Mouse (Mus musculus) cerebellum, adult 2 months (tissue): ENCODE measurements around the gene Pex26. TPM values are rescaled to one million over a fixed set of nuclear protein-coding genes. Genes with fewer than 3 reads are reported as not detected.

Source experiments
- DNase-seq, 2 experiments: peaks; one replicate each; pipeline ENCODE4 v3.0.0; 2021
- H3K27ac ChIP-seq: fragments of 200-500 bp; 2 replicates; pipeline ENCODE4 v1.5.1; 2012; ENCODE audit warnings: low read length, control low read depth, inconsistent platforms; ENCODE audit not compliant: insufficient read depth
- H3K27me3 ChIP-seq: fragments of 200-500 bp; 2 replicates; pipeline ENCODE4 v1.6.1; 2012; ENCODE audit warnings: inconsistent platforms, mild to moderate bottlenecking, low read length, moderate library complexity; ENCODE audit not compliant: control insufficient read depth, insufficient read depth
- H3K4me1 ChIP-seq: fragments of 200-500 bp; 2 replicates; pipeline ENCODE4 v1.6.1; 2011; ENCODE audit warnings: low read length; ENCODE audit not compliant: control insufficient read depth, insufficient read depth
- H3K4me3 ChIP-seq: fragments of 200-500 bp; replicated peaks from 2 replicates; pipeline ENCODE3; 2011; ENCODE audit warnings: mild to moderate bottlenecking, low read depth, low read length, control low read depth; ENCODE audit not compliant: insufficient read depth
- CTCF ChIP-seq: fragments of 200-500 bp; IDR thresholded peaks from 2 replicates; pipeline ENCODE4 v1.5.1; 2011; ENCODE audit warnings: low read depth, mild to moderate bottlenecking, control low read depth, low read length, moderate library complexity, borderline replicate concordance; ENCODE audit not compliant: insufficient read depth
- POLR2A ChIP-seq: fragments of 200-500 bp; IDR thresholded peaks from 2 replicates; pipeline ENCODE4 v1.6.1; 2011; ENCODE audit warnings: low read length, control low read depth, borderline replicate concordance; ENCODE audit not compliant: insufficient read depth
- WGBS: fragments of 180-500 bp; shearing (Covaris S2); methylation state at CpG from one replicate; pipeline ENCODE4 v1.1.7; 2018; 5-methylcytosine and 5-hydroxymethylcytosine counted together
- polyA plus RNA-seq: library from polyadenylated mRNA; depleted of rRNA; stranded (reverse); fragments of >200 nt; gene quantifications from 2 replicates; pipeline ENCODE4 v1.2.3, GENCODE M21; 2012

The Pex26 gene
- polyA plus RNA-seq, 1 experiment = 19.1 TPM

DNA sequence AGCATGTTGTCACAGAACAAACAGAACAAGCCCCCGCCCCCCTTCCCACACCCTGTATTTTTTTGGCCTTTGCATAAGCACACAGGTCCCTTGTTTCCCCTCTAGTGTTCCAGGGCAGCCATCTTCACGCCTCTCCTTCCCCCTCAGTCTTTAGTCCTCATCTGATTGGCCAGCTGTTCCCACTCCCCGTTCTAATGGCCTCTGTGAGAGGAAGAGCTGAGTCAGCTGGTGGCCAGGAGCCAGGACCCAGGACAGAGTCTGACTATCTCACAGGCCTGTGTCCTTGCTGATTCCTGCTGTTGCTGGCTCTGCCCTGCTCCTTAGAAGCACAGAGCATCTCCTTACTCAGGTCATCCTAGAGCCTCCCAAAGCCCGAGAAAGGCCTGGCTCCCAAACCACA, 39.4 kb upstream of the Pex26 start:
- DNase-seq = no peak
- Histone ChIP-seq H3K4me3 (no peak overlapping the region), H3K4me1 (peaks cover 13% of the 10 kb centered on the region), H3K27me3 (no peaks in the 10 kb centered on the region), H3K27ac (no peak overlapping the region)
- no peak for TF ChIP-seq CTCF
- no peak for TF ChIP-seq POLR2A
- 68% methylated on average over 4 of the region's 4 CpGs for WGBS

DNA sequence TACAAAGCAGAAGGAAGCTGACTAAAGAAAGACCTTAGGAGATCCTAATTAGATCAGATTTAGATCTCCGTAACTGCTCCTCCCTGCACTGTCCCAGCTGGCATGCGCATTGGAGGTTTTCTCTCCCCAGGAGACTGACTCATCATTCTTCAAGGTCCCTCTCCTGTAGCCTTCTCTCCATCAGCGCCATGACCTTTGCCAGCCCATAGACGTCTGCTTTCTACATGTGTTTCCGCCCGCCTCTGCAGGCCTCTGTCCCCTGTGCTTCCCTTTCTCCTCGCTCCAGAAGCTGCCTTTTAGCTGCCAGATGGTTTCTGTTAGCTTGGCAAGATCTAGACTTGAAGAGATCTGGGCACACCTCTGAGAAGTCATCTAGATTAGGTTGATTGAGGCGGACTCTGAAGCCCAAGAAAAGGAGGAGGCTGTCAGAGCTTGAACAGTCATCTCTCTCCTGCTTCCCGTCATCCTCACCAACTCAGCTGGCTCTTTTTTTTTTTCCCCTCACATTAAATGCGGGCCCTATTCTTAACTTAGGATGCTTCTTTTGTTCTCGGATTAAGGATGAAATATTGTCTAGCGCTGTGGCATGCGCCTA, 38.4 kb upstream of the Pex26 start:
- Histone ChIP-seq H3K4me3 (no peak overlapping the region), H3K27ac (no peak overlapping the region), H3K4me1 (peaks cover 13% of the 10 kb centered on the region), H3K27me3 (no peaks in the 10 kb centered on the region)
- TF ChIP-seq POLR2A = no peak
- TF ChIP-seq CTCF = no peak
- 59% methylated on average over 13 of the region's 13 CpGs for WGBS
- peak in 1 of 2 experiments; percentile 26 for DNase-seq

DNA sequence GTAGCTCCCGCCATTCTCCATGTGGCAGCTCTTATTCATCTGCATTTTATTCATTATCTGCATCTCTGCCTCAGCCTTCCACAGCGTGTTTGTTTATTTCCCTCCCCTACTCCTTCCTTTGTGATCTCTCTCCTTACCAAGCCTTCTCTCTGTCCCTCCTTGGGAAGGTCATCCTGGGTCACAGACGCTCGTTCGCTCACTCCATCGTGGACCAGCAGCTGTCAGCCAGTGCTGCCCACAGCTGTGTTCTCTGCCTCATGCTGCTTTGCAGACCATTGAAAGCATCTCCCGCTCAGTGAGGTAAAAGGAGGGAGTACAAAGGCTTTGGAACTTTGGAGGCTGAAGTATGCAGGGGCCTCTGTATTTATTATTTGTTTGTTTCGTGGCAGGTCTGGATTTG, 37.6 kb upstream of the Pex26 start:
- H3K27me3 ChIP-seq = no peaks in the 10 kb centered on the region
- DNase-seq = no peak
- H3K27ac ChIP-seq = no peak overlapping the region
- TF ChIP-seq POLR2A = no peak
- TF ChIP-seq CTCF = no peak
- H3K4me3 ChIP-seq = no peak overlapping the region
- WGBS = 81% methylated on average over 8 of the region's 8 CpGs
- H3K4me1 ChIP-seq = peaks cover 13% of the 10 kb centered on the region

DNA sequence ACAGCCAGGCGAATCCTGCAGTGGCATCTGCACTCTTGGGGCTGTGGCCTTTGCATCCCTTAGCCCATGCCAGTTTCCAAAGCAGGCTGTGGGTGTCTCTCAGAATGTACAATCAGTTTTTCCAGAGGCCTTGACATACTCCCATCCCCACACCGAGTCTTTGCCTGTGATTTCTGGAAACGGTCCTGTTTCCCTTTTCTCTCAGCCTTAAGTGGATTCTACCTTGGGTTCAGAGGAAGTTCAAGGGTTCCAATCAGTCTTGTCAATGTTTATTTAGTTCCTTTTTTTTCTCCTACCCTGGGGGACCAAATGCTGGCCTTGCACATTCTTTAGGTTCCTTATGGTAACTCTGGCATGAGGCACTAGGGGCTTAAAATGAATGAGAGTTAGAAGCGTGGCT, 36.7 kb upstream of the Pex26 start:
- no peaks in the 10 kb centered on the region for H3K27me3 ChIP-seq
- no peak overlapping the region for H3K4me3 ChIP-seq
- no peak overlapping the region for H3K27ac ChIP-seq
- peaks cover 13% of the 10 kb centered on the region for H3K4me1 ChIP-seq
- no peak for DNase-seq
- 93% methylated on average over 4 of the region's 4 CpGs for WGBS
- TF ChIP-seq POLR2A (no peak), CTCF (no peak)

DNA sequence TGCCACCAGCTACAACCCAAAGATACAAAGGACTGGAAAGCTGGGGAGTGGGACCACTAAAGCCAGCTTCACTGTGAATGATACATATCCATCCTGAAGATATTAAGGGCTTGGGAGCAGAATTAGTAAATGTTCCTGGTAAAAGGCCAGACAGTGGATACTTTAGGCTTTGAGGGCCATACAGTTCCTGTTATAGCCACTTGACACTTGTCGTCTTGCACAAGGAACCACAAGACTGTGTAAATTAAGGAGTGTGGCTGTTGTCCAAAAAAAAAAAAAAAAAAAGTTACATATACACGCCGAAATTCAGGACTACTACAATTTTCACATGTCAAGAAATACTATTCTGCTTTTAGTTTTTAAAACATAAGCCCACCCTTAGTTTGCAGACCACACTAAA, 35.1 kb upstream of the Pex26 start:
- 58% methylated on average over 3 of the region's 3 CpGs for WGBS
- TF ChIP-seq POLR2A (no peak), CTCF (no peak)

DNA sequence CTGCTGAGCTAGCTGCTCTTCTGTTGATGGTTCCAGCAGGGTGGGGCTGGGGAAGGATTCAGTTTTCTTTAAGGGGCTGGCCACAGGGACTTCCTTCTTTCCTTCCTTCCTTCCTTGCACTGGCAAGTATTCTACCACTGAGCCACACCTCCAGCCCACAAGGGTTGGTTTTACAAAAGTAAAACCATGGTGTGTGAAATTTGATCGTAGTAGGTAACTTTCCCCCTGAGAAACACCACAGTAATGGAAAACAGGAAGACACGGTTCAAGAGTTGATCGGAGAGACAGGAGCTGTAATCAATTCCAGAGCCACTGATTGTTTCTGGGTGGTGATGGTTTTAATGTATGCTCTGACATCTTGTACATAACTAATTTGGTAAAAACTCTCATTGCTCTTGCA, 34.0 kb upstream of the Pex26 start:
- DNase-seq = no peak
- Histone ChIP-seq H3K4me1 (peaks cover 4% of the 10 kb centered on the region), H3K4me3 (no peak overlapping the region), H3K27me3 (no peaks in the 10 kb centered on the region), H3K27ac (no peak overlapping the region)
- WGBS = 91% methylated on average over 3 of the region's 3 CpGs
- TF ChIP-seq POLR2A (no peak), CTCF (no peak)

More for the DNA sequence above, 35.1 kb upstream of the Pex26 start:
- no peak for DNase-seq
- no peak overlapping the region for H3K4me3 ChIP-seq
- H3K4me1 ChIP-seq = peaks cover 11% of the 10 kb centered on the region
- H3K27ac ChIP-seq = no peak overlapping the region
- H3K27me3 ChIP-seq = no peaks in the 10 kb centered on the region

DNA sequence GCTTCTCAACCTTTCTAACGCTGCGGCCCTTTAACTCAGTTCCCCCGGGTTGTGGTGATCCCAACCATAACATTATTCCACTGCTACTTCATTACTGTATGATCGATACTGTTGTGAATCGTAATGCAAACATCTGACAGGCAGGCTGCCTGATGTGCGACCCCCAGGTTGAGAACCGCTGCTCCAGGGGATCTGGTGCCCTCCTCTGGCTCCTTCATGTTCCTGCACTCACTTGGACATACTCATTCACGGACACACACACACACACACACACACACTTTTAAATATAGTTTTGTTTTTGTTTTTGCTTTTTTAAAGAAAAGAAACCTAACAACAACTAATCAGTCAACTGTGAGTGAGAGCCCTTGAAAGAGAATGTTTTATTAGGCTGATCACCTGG, 33.3 kb upstream of the Pex26 start:
- no peaks in the 10 kb centered on the region for H3K27me3 ChIP-seq
- DNase-seq = no peak
- H3K27ac ChIP-seq = no peak overlapping the region
- 96% methylated on average over 8 of the region's 8 CpGs for WGBS
- H3K4me1 ChIP-seq = peaks cover under 1% of the 10 kb centered on the region; the same call in 1 of the 2 replicates
- TF ChIP-seq CTCF (no peak), POLR2A (no peak)
- H3K4me3 ChIP-seq = no peak overlapping the region

DNA sequence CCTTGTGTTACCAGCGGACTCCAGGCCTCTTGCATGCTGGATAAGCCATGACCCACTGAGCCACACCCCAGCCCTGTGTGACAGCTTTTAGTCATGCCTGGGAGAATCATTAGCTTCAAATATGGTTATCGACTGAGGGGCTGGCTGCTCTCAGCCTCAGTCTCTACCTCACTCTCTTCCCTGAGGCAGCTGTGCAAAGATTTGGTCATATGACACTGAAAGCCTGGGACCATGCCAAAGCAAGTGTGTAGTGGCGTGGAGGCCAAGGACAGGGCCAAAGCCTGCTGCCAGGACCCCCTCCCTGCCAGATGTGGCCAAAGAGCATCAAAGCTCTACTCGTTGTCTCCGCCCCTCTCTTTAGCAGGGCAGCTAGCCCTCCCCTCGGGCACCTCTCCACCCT, 31.7 kb upstream of the Pex26 start:
- Histone ChIP-seq H3K4me1 (no peaks in the 10 kb centered on the region), H3K27ac (no peak overlapping the region), H3K4me3 (no peak overlapping the region), H3K27me3 (no peaks in the 10 kb centered on the region)
- DNase-seq = no peak
- no peak for TF ChIP-seq CTCF
- TF ChIP-seq POLR2A = no peak
- WGBS = 42% methylated on average over 6 of the region's 6 CpGs
